In the genomic region with DNA sequence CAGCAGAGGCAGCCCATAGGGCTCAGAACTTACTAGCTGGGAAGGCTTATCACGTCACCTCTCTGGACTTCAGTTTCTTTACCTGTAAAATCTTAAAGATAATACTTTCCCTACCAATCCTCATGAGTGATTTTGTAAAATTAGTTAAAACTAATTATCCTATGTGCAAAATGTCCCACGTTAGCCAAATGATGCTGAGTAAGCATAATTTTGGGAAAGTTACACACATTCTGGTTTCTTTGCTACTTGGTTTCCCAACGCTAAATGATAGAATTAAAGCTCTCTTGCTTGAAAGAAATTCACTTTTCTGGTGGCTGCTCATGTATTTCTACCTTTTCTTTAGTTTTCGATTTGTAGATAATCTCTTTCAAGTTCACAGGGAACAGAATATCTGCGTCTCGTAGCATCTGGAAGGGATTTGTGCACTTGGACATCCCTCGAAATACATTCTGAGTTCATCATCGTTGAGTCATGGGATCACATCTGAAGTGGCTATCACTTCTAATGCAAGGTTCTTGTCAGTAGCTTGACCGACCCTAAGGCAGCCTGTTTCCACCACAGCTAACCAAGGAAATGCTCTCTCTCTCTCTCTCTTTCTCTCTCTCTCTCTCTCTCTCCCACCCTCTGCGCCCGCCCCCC, we compare ENCODE assay signal across 23 mouse cellular contexts.
DNase-seq lines count a peak whose midpoint lies in the region; ATAC-seq and TF ChIP-seq lines count a peak whose summit lies in the region.
"Had no signal": no experiment of that assay in that cellular context is flagged by ENCODE, and none has a peak within 500 bp of the region (broad histone marks: within the 10 kb centered on the region; RNA-seq: fewer than 3 reads in every experiment).

No protein-coding gene starts in this region.

- H3K36me3 ChIP-seq in forebrain, embryonic 10.5 days (replicated peaks): no peaks in the 10 kb centered on the region
- no peaks in the 10 kb centered on the region for H3K36me3 ChIP-seq in forebrain, embryonic 16.5 days (ENCODE audit: control insufficient read depth, insufficient read depth)
- H3K36me3 ChIP-seq in lung, embryonic 14.5 days (ENCODE audit: insufficient read depth): no peaks in the 10 kb centered on the region
- H3K36me3 ChIP-seq: heart, embryonic 12.5 days; hindbrain, embryonic 13.5 days; limb, embryonic 13.5 days; neural tube, embryonic 13.5 days had no signal

- H3K4me3 ChIP-seq in forebrain, embryonic 10.5 days: no peak overlapping the region
- H3K4me3 ChIP-seq in forebrain, embryonic 16.5 days (replicated peaks; ENCODE audit: low read length): no peak overlapping the region
- H3K4me3 ChIP-seq in lung, embryonic 14.5 days (ENCODE audit: low read depth, low read length): no peak overlapping the region
- H3K4me3 ChIP-seq in embryonic fibroblast, embryonic 13.5 days (ENCODE audit: insufficient read depth, low read length): no peak overlapping the region
- H3K4me3 ChIP-seq: gastrocnemius, adult 2 months; heart, embryonic 12.5 days; hindbrain, embryonic 13.5 days; limb, embryonic 13.5 days; megakaryocyte, embryonic 14.5 days; neural tube, embryonic 13.5 days had no signal

- peaks cover 41% of the 10 kb centered on the region for H3K4me1 ChIP-seq in forebrain, embryonic 10.5 days
- H3K4me1 ChIP-seq in forebrain, embryonic 16.5 days (replicated peaks; ENCODE audit: control insufficient read depth, insufficient read depth, low read length): peaks cover 10% of the 10 kb centered on the region
- H3K4me1 ChIP-seq in lung, embryonic 14.5 days (ENCODE audit: insufficient read depth): peaks cover 4% of the 10 kb centered on the region
- H3K4me1 ChIP-seq in embryonic fibroblast, embryonic 13.5 days (ENCODE audit: control insufficient read depth, insufficient read depth, low read length): 0 out of 2 replicates have a peak, but pooled peaks cover 2% of the 10 kb centered on the region
- H3K4me1 ChIP-seq: heart, embryonic 12.5 days; hindbrain, embryonic 13.5 days; megakaryocyte, embryonic 14.5 days; neural tube, embryonic 13.5 days had no signal

- no peaks in the 10 kb centered on the region for H3K27me3 ChIP-seq in forebrain, embryonic 10.5 days (ENCODE audit: poor library complexity, severe bottlenecking)
- H3K27me3 ChIP-seq in forebrain, embryonic 16.5 days (replicated peaks; ENCODE audit: control insufficient read depth, insufficient read depth, low read length): no peaks in the 10 kb centered on the region
- no peaks in the 10 kb centered on the region for H3K27me3 ChIP-seq in lung, embryonic 14.5 days (ENCODE audit: insufficient read depth, low read length)
- H3K27me3 ChIP-seq: heart, embryonic 12.5 days; hindbrain, embryonic 13.5 days; megakaryocyte, embryonic 14.5 days had no signal

- no peak overlapping the region for H3K4me2 ChIP-seq in forebrain, embryonic 16.5 days (ENCODE audit: low read length)
- H3K4me2 ChIP-seq in lung, embryonic 14.5 days: no peak overlapping the region
- H3K4me2 ChIP-seq: heart, embryonic 12.5 days; hindbrain, embryonic 13.5 days; neural tube, embryonic 13.5 days had no signal

- ATAC-seq in forebrain, embryonic 16.5 days: no peak
- peak; percentile 31; the same call in 1 of the 2 replicates for ATAC-seq in lung, embryonic 14.5 days (ENCODE audit: insufficient read depth)
- ATAC-seq: CD4-positive, CD25-positive, alpha-beta regulatory T cell, adult 4 months; inflammation-experienced regulatory T-cells, adult 6 months; lung, postnatal 0 days had no signal

- 0 out of 2 replicates have a peak overlapping the region, but pooled peaks have one; percentile 11 for H3K27ac ChIP-seq in forebrain, embryonic 10.5 days
- no peak overlapping the region for H3K27ac ChIP-seq in forebrain, embryonic 16.5 days (ENCODE audit: low read length)
- H3K27ac ChIP-seq in lung, embryonic 14.5 days (ENCODE audit: low read depth): no peak overlapping the region
- peak overlapping the region; percentile 41; the same call in 1 of the 2 replicates for H3K27ac ChIP-seq in embryonic fibroblast, embryonic 13.5 days (ENCODE audit: insufficient read depth, low read length)
- H3K27ac ChIP-seq: gastrocnemius, adult 2 months; hindbrain, embryonic 13.5 days; limb, embryonic 13.5 days; liver, embryonic 14.5 days; neural tube, embryonic 13.5 days had no signal

- H3K9ac ChIP-seq in forebrain, embryonic 16.5 days (replicated peaks; ENCODE audit: low read depth, low read length): no peak overlapping the region
- H3K9ac ChIP-seq in lung, embryonic 14.5 days: no peak overlapping the region
- H3K9ac ChIP-seq: heart, embryonic 12.5 days; hindbrain, embryonic 13.5 days; limb, embryonic 13.5 days; liver, embryonic 14.5 days; neural tube, embryonic 13.5 days had no signal

- TF ChIP-seq CTCF in lung, embryonic 14.5 days (IDR thresholded peaks at IDR 0.05; ENCODE audit: low read depth): no peak
- TF ChIP-seq CTCF in embryonic fibroblast, embryonic 13.5 days (IDR thresholded peaks at IDR 0.05; ENCODE audit: borderline replicate concordance, insufficient read depth, low read length): no peak

- 88% methylated on average over 11 of the region's 11 CpGs for WGBS in forebrain, embryonic 10.5 days
- 77% methylated on average over 11 of the region's 11 CpGs for WGBS in forebrain, embryonic 16.5 days
- WGBS in lung, embryonic 14.5 days: 77% methylated on average over 11 of the region's 11 CpGs

- H3K9me3 ChIP-seq in forebrain, embryonic 10.5 days: no peaks in the 10 kb centered on the region
- no peaks in the 10 kb centered on the region for H3K9me3 ChIP-seq in forebrain, embryonic 16.5 days (ENCODE audit: control insufficient read depth, low read length)
- no peaks in the 10 kb centered on the region for H3K9me3 ChIP-seq in lung, embryonic 14.5 days (ENCODE audit: low read depth, low read length)
- H3K9me3 ChIP-seq: heart, embryonic 12.5 days; hindbrain, embryonic 13.5 days; limb, embryonic 13.5 days; neural tube, embryonic 13.5 days had no signal

- TF ChIP-seq POLR2A in embryonic fibroblast, embryonic 13.5 days (IDR thresholded peaks at IDR 0.05; ENCODE audit: low read depth, low read length): no peak

- no peak for DNase-seq in forebrain, embryonic 10.5 days (ENCODE audit: extremely low spot score, low spot score)
- DNase-seq in lung, embryonic 14.5 days: peak; percentile 9
- DNase-seq in lung, postnatal 36 days: no peak
- no peak for DNase-seq in heart, adult 18-20 months
- DNase-seq in heart, postnatal 36 days: no peak
- no peak for DNase-seq in thymus, postnatal 4 days
- DNase-seq: adrenal gland, postnatal 10 days; gastrocnemius, adult 2 months; heart, postnatal 14 days; midbrain, embryonic 14.5 days; right cerebral cortex, adult 18-20 months; thymus, postnatal 25 days had no signal

- intact Hi-C loops in heart, postnatal 36 days (cut with DNase I): no loop called here

Comparison
In these comparisons a context has a peak if more than half of its experiments do, and no peak if none do; other contexts are left out.
1. H3K27ac ChIP-seq: peak in forebrain, embryonic 10.5 days (single experiment) and embryonic fibroblast, embryonic 13.5 days (single experiment); none in forebrain, embryonic 16.5 days (single experiment) and lung, embryonic 14.5 days (single experiment).